Mouse (Mus musculus) MEL (cell line): ENCODE data around the gene Rln1.

ENCODE experiments used
- CTCF ChIP-seq, 3 experiments: IDR thresholded peaks in 2 of 3; conservative IDR thresholded peaks in 1 of 3; 2 replicates each; pipeline ENCODE4 v1.5.1; 2011 to 2012; ENCODE audit warnings: low read length in 3 of 3, low read depth in 2 of 3, mild to moderate bottlenecking in 2 of 3, improper control_type of control experiment in 1 of 3, inconsistent platforms in 1 of 3, mixed read lengths in 1 of 3, moderate library complexity in 1 of 3; ENCODE audit not compliant: control insufficient read depth in 1 of 3, insufficient read depth in 1 of 3, poor library complexity in 1 of 3, severe bottlenecking in 1 of 3
- ETS1 ChIP-seq: IDR thresholded peaks from 2 replicates; pipeline ENCODE4 v1.6.1; 2012; ENCODE audit warnings: low read depth, mild to moderate bottlenecking, inconsistent platforms, low read length, improper control_type of control experiment, moderate library complexity
- GABPA ChIP-seq: IDR thresholded peaks from 2 replicates; pipeline ENCODE4 v1.6.1; 2012; ENCODE audit warnings: low read depth, mild to moderate bottlenecking, inconsistent platforms, low read length, improper control_type of control experiment, moderate library complexity
- HCFC1 ChIP-seq: IDR thresholded peaks from 2 replicates; pipeline ENCODE4 v1.6.1; 2012; ENCODE audit warnings: low read depth, mild to moderate bottlenecking, inconsistent platforms, low read length, improper control_type of control experiment, moderate library complexity
- KAT2A ChIP-seq: conservative IDR thresholded peaks from 2 replicates; pipeline ENCODE4 v1.6.1; 2012; ENCODE audit warnings: low read depth, low read length, improper control_type of control experiment, inconsistent platforms
- MAZ ChIP-seq: IDR thresholded peaks from 2 replicates; pipeline ENCODE4 v1.6.1; 2012; ENCODE audit warnings: low read depth, mild to moderate bottlenecking, inconsistent platforms, low read length, improper control_type of control experiment
- MEF2A ChIP-seq: IDR thresholded peaks from 2 replicates; pipeline ENCODE4 v1.6.1; 2014; ENCODE audit warnings: low read depth, mild to moderate bottlenecking, inconsistent platforms, low read length, improper control_type of control experiment; ENCODE audit not compliant: poor library complexity, insufficient replicate concordance, severe bottlenecking; ENCODE audit errors: extremely low read depth
- NRF1 ChIP-seq: IDR thresholded peaks from 2 replicates; pipeline ENCODE4 v1.6.1; 2014; ENCODE audit warnings: low read depth, mild to moderate bottlenecking, inconsistent platforms, low read length, improper control_type of control experiment, moderate library complexity; ENCODE audit not compliant: poor library complexity, insufficient read depth, severe bottlenecking
- POLR2A ChIP-seq, 2 experiments: IDR thresholded peaks; 2 replicates each; pipeline ENCODE4 v1.6.1; 2011 to 2012; ENCODE audit warnings: low read length in 2 of 2, mild to moderate bottlenecking in 2 of 2, control low read depth in 1 of 2, improper control_type of control experiment in 1 of 2, low read depth in 1 of 2, moderate library complexity in 1 of 2; ENCODE audit not compliant: control insufficient read depth in 1 of 2, insufficient read depth in 1 of 2, poor library complexity in 1 of 2
- TAL1 ChIP-seq: IDR thresholded peaks from 2 replicates; pipeline ENCODE4 v1.6.1; 2012; ENCODE audit warnings: mild to moderate bottlenecking, inconsistent platforms, low read length, moderate library complexity, mixed read lengths
- TBP ChIP-seq: IDR thresholded peaks from 2 replicates; pipeline ENCODE4 v1.8.0; 2011; ENCODE audit warnings: low read depth, low read length, improper control_type of control experiment
- TCF12 ChIP-seq: IDR thresholded peaks from 2 replicates; pipeline ENCODE4 v1.6.1; 2014; ENCODE audit warnings: low read depth, mild to moderate bottlenecking, inconsistent platforms, low read length, improper control_type of control experiment, moderate library complexity
- ZC3H11A ChIP-seq: IDR thresholded peaks from 2 replicates; pipeline ENCODE4 v1.6.1; 2012; ENCODE audit warnings: low read depth, mild to moderate bottlenecking, inconsistent platforms, low read length, improper control_type of control experiment
- ZNF384 ChIP-seq: IDR thresholded peaks from 2 replicates; pipeline ENCODE4 v1.6.1; 2012; ENCODE audit warnings: low read depth, mild to moderate bottlenecking, inconsistent platforms, low read length, improper control_type of control experiment

DNA sequence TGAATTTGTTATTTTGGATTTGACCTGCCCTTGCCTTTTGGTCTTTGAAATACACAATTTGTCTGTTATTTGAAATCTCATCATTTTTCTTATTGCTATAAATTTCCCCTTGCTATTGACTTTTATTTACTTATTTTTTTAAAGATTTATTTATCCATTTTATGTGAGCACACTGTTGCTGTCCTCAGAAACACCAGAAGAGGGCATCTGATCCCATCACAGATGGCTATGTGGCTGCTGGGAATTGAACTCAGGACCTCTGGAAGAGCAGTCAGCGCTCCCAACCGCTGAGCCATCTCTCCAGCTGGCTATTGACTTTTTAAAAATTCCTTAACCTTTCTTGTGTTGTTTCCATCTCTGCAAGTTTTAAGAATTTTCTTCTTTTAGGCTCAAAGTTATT, 2.2 kb upstream of the Rln1 start:
- TF ChIP-seq ZNF384 (peak; percentile 43; the same call in 1 of the 2 replicates), CTCF (IDR thresholded peaks at IDR 0.05 in 2 of 3, conservative IDR thresholded peaks at IDR 0.05 in 1 of 3; ENCODE audit: control insufficient read depth in 1 of 3, insufficient read depth in 1 of 3, low read depth in 2 of 3, low read length in 3 of 3, poor library complexity in 1 of 3, severe bottlenecking in 1 of 3) (peak; percentile 51 to 78 (median 64)), HCFC1 (no peak), NRF1 (no peak), ZC3H11A (peak; percentile 92), TBP (no peak), POLR2A (IDR thresholded peaks at IDR 0.05; ENCODE audit: control insufficient read depth in 1 of 2, insufficient read depth in 1 of 2, low read depth in 1 of 2, low read length in 2 of 2, poor library complexity in 1 of 2) (no peak), KAT2A (no peak), ETS1 (no peak), MEF2A (no peak), MAZ (no peak), GABPA (no peak), TAL1 (no peak), TCF12 (no peak)
